Comparison of ENCODE assay signal across 15 mouse cellular contexts in genomic region chr12:70579328-70579905, GRCm38 (mm10).
DNase-seq lines count a peak whose midpoint lies in the region; TF ChIP-seq lines count a peak whose summit lies in the region.
"Had no signal": no experiment of that assay in that cellular context is flagged by ENCODE, and none has a peak within 500 bp of the region (broad histone marks: within the 10 kb centered on the region; RNA-seq: fewer than 3 reads in every experiment).

No protein-coding gene starts in this region.

- 87% methylated on average over 8 of the region's 8 CpGs for WGBS in kidney, adult 2 months

- H3K27ac ChIP-seq in kidney, adult 2 months (ENCODE audit: insufficient read depth, low read depth, low read length): no peak overlapping the region
- H3K27ac ChIP-seq in gastrocnemius, adult 2 months: peak overlapping the region; percentile 66
- H3K27ac ChIP-seq: embryonic facial prominence, embryonic 10.5 days; limb, embryonic 12.5 days; neural tube, embryonic 12.5 days had no signal

- H3K4me3 ChIP-seq in kidney, adult 2 months (ENCODE audit: insufficient read depth, low read depth, low read length): no peak overlapping the region
- H3K4me3 ChIP-seq in gastrocnemius, adult 2 months: no peak overlapping the region
- H3K4me3 ChIP-seq: embryonic facial prominence, embryonic 10.5 days; forebrain, embryonic 10.5 days; limb, embryonic 12.5 days; neural tube, embryonic 12.5 days had no signal

- DNase-seq in kidney, adult 2 months: peak; percentile 27
- no peak for DNase-seq in kidney, adult 18-20 months
- peak; percentile 68 for DNase-seq in adipocyte (ENCODE audit: low spot score)
- DNase-seq in cerebellum, adult 11 months: peak; percentile 76
- peak; percentile 64 for DNase-seq in gastrocnemius, adult 2 months
- no peak for DNase-seq in frontal cortex, postnatal 10 days (ENCODE audit: low spot score in 2 of 2)
- no peak for DNase-seq in embryo, embryonic 11 days
- DNase-seq: kidney, adult 11 months; layer of hippocampus, adult 9-11 months; lung, adult 2 months had no signal

- TF ChIP-seq CTCF in kidney, adult 2 months (conservative IDR thresholded peaks at IDR 0.05; ENCODE audit: insufficient read depth, insufficient read length, low read depth, low read length): no peak
- no peak for TF ChIP-seq CTCF in gastrocnemius, adult 2 months (IDR thresholded peaks at IDR 0.05)

- intact Hi-C loops in gastrocnemius, adult 2 months (cut with DNase I): no loop called here

- TF ChIP-seq POLR2A in kidney, adult 2 months (IDR thresholded peaks at IDR 0.05; ENCODE audit: low read depth, low read length): no peak

- no peaks in the 10 kb centered on the region for H3K27me3 ChIP-seq in kidney, adult 2 months (replicated peaks; ENCODE audit: control insufficient read depth, insufficient read depth, low read length)
- H3K27me3 ChIP-seq: CH12.LX; limb, embryonic 12.5 days; neural tube, embryonic 12.5 days had no signal

- H3K36me3 ChIP-seq in kidney, adult 2 months (ENCODE audit: control insufficient read depth, insufficient read depth, low read length): no peaks in the 10 kb centered on the region
- H3K36me3 ChIP-seq: embryonic facial prominence, embryonic 10.5 days; forebrain, embryonic 10.5 days; limb, embryonic 12.5 days; neural tube, embryonic 12.5 days had no signal

- H3K4me1 ChIP-seq in kidney, adult 2 months (ENCODE audit: control insufficient read depth, insufficient read depth, low read length): no peaks in the 10 kb centered on the region
- H3K4me1 ChIP-seq: limb, embryonic 12.5 days had no signal

Comparison
In these comparisons a context has a peak if more than half of its experiments do, and no peak if none do; other contexts are left out.
1. DNase-seq: peak in kidney, adult 2 months (single experiment), adipocyte (single experiment), cerebellum, adult 11 months (single experiment) and gastrocnemius, adult 2 months (single experiment); none in kidney, adult 18-20 months (single experiment), frontal cortex, postnatal 10 days (0 of 2) and embryo, embryonic 11 days (single experiment).